Mouse (Mus musculus) heart, embryonic 15.5 days (tissue): ENCODE data around the gene Cd8a. TPM values are rescaled to one million over a fixed set of nuclear protein-coding genes. Genes with fewer than 3 reads are reported as not detected.

Experiments used
- ATAC-seq: fragments of 200-750 bp; cut with Nextera tagmentation; replicated peaks from 2 replicates; pipeline ENCODE4 v1.8.0; 2017; ENCODE audit warnings: low read depth, moderate TSS enrichment; ENCODE audit not compliant: insufficient number of reproducible peaks, insufficient read depth, low FRiP score
- H3K27ac ChIP-seq: fragments of 300-500 bp; sonication (generic); 2 replicates; pipeline ENCODE4 v1.5.1; 2015; ENCODE audit warnings: mild to moderate bottlenecking, inconsistent platforms
- H3K27me3 ChIP-seq: fragments of 300-500 bp; sonication (generic); 2 replicates; pipeline ENCODE4 v1.6.1; 2015; ENCODE audit warnings: inconsistent platforms
- H3K36me3 ChIP-seq: fragments of 300-500 bp; sonication (generic); 2 replicates; pipeline ENCODE4 v1.6.1; 2015; ENCODE audit warnings: mild to moderate bottlenecking, inconsistent platforms
- H3K4me1 ChIP-seq: fragments of 300-500 bp; sonication (generic); replicated peaks from 2 replicates; pipeline ENCODE4 v1.6.1; 2015; ENCODE audit warnings: inconsistent platforms
- H3K4me2 ChIP-seq: fragments of 300-500 bp; sonication (generic); 2 replicates; pipeline ENCODE4 v1.6.1; 2015; ENCODE audit warnings: inconsistent platforms, mild to moderate bottlenecking, moderate library complexity
- H3K4me3 ChIP-seq: fragments of 300-500 bp; sonication (generic); 2 replicates; pipeline ENCODE4 v1.5.1; 2015; ENCODE audit warnings: mild to moderate bottlenecking, inconsistent platforms
- H3K9ac ChIP-seq: fragments of 300-500 bp; sonication (generic); 2 replicates; pipeline ENCODE4 v1.6.1; 2015; ENCODE audit warnings: mild to moderate bottlenecking, inconsistent platforms
- H3K9me3 ChIP-seq: fragments of 300-500 bp; sonication (generic); replicated peaks from 2 replicates; pipeline ENCODE4 v1.6.1; 2016; ENCODE audit warnings: inconsistent platforms
- WGBS: fragments of 180-500 bp; shearing (Covaris S2); methylation state at CpG from one replicate; pipeline ENCODE4 v1.1.7; 2015; ENCODE audit warnings: mixed read lengths; 5-methylcytosine and 5-hydroxymethylcytosine counted together
- polyA plus RNA-seq: library from polyadenylated mRNA; unstranded; fragments of >200 nt; fragmentation: Nextera tagmentation; extraction: Ambion mirVana; gene quantifications from 2 replicates; pipeline ENCODE4 v1.2.1, GENCODE M21; 2015

Cd8a gene
- polyA plus RNA-seq, 1 experiment from 2014 or later: not detected

DNA sequence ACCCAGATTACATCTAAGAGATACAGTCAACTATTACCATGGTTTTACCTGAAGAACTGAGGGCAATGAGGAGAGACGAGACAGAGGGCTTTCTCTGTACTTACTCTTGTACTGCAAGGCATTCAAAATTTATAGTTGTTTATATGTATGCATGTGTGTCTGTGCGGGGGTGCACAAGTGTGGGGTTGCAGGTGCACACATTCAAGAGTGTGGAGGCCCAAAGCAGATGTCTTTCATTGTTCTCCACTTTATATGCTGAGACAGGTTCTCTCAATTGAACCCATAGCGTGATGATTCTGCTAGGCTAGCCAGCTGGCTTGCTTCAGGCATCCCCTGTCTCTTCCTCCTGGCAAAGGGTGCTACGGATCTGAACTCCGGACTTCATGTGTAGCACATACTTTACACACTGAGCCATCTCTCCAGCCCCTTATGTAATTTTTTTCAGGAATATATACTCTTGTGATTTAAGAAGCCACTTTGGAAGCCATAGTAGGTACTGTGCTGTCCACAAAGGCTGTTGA is 2.1 kb upstream of the Cd8a start:
- Histone ChIP-seq H3K27me3 (no peaks in the 10 kb centered on the region), H3K27ac (no peak overlapping the region), H3K4me3 (no peak overlapping the region), H3K9me3 (no peaks in the 10 kb centered on the region), H3K36me3 (no peaks in the 10 kb centered on the region), H3K4me1 (no peaks in the 10 kb centered on the region), H3K9ac (no peak overlapping the region), H3K4me2 (no peak overlapping the region)
- 84% methylated on average over 5 of the region's 5 CpGs for WGBS
- ATAC-seq: no peak

DNA sequence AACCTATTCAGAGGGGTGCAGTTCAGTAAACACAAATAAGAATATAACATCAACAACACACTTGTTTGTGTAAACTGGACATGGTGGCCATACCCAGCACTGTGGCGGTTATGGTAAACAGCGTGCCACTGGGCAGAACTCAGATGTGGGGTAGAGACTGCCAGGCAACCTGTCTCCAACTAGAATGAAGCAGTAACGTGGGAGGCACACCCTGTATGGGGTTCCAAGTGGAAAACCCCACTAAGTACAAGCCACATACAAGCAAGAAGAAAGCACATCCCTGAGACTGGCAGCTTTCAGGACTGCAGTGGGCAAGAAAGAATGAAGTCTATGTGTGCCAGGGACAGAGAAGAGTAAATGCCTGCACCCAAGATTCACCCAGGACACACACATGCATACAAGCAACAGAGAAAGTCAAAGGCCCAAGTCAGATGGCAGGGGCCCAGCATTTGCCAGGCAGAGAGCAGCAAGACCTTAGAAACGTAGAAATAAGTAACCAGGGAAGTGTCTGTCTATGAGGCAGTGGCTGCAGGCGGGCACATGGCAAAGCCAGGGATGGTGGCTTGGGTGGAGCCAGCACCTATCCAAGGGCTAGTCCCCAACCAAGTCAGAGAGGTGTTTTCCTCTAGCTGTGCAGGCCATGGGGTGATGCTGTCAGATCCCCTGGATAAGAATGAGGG is 1.0 kb upstream of the Cd8a start:
- Histone ChIP-seq H3K4me2 (no peak overlapping the region), H3K4me3 (no peak overlapping the region), H3K9ac (no peak overlapping the region), H3K36me3 (no peaks in the 10 kb centered on the region), H3K9me3 (no peaks in the 10 kb centered on the region), H3K27ac (no peak overlapping the region), H3K27me3 (no peaks in the 10 kb centered on the region), H3K4me1 (no peaks in the 10 kb centered on the region)
- no peak for ATAC-seq
- WGBS: 83% methylated on average over 5 of the region's 5 CpGs

DNA sequence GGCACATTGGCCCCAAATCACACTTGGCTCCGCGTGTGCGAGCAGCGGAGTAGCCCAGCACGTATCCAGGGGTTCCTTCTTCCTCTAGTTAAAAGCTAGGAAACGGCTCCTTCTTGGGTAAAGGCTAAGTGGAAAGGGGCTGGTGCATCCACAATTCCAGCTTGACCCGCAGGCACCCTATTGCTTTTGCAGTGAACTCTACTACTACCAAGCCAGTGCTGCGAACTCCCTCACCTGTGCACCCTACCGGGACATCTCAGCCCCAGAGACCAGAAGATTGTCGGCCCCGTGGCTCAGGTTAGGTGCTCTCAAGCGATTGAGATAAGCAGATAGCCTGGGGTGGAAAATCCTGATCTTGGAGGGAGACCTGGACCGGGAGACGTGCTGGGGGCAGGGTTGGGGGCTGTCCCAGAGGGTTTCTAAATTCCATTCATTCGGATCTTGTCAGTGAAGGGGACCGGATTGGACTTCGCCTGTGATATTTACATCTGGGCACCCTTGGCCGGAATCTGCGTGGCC is 1.1 kb downstream of the Cd8a start:
- no peaks in the 10 kb centered on the region for H3K27me3 ChIP-seq
- no peak overlapping the region for H3K4me2 ChIP-seq
- H3K4me3 ChIP-seq: no peak overlapping the region
- no peaks in the 10 kb centered on the region for H3K36me3 ChIP-seq
- no peak for ATAC-seq
- H3K9me3 ChIP-seq: no peaks in the 10 kb centered on the region
- 78% methylated on average over 19 of the region's 19 CpGs for WGBS
- H3K4me1 ChIP-seq: no peaks in the 10 kb centered on the region
- H3K27ac ChIP-seq: no peak overlapping the region
- H3K9ac ChIP-seq: no peak overlapping the region

DNA sequence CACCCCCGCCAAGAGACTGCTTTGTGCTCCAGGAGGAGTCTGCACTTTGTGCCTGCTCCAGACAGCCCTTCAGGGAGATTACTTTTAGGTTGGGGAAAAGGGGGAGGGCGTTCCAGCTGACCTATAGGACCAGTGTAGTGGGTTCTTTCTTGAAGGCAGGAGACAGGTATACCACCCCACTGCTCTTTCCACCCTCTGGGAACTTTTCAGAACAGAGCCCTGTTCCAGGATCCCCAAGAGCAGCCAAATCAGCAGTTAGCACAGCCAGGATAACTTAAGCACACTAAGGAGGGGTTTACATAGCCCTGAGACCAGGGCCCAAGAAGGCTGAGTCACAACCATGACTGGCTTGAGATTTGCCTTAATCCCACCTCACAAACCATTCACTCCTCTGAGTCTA is 1.7 kb downstream of the Cd8a start:
- Histone ChIP-seq H3K36me3 (no peaks in the 10 kb centered on the region), H3K4me2 (no peak overlapping the region), H3K9me3 (no peaks in the 10 kb centered on the region), H3K9ac (no peak overlapping the region), H3K4me1 (no peaks in the 10 kb centered on the region), H3K4me3 (no peak overlapping the region), H3K27me3 (no peaks in the 10 kb centered on the region), H3K27ac (no peak overlapping the region)
- ATAC-seq: no peak
- 57% methylated on average over 2 of the region's 2 CpGs for WGBS

DNA sequence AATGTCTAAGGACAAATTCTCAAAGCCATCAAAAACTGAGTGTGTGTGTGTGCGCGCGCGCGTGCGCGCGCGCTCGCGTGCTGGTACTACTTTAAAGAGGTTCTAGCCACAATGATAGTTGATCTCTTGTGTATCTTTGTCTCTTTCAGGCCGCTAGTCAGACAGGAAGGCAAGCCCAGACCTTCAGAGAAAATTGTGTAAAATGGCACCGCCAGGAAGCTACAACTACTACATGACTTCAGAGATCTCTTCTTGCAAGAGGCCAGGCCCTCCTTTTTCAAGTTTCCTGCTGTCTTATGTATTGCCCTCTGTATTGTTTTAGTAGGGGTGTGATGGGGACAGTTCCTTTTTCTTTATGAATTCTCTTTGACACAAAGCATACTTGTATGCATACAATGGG is 3.5 kb downstream of the Cd8a start:
- H3K36me3 ChIP-seq: no peaks in the 10 kb centered on the region
- no peaks in the 10 kb centered on the region for H3K9me3 ChIP-seq
- H3K9ac ChIP-seq: no peak overlapping the region
- ATAC-seq: no peak
- H3K4me2 ChIP-seq: no peak overlapping the region
- H3K27me3 ChIP-seq: no peaks in the 10 kb centered on the region
- no peak overlapping the region for H3K4me3 ChIP-seq
- H3K27ac ChIP-seq: no peak overlapping the region
- 89% methylated on average over 13 of the region's 13 CpGs for WGBS
- no peaks in the 10 kb centered on the region for H3K4me1 ChIP-seq

DNA sequence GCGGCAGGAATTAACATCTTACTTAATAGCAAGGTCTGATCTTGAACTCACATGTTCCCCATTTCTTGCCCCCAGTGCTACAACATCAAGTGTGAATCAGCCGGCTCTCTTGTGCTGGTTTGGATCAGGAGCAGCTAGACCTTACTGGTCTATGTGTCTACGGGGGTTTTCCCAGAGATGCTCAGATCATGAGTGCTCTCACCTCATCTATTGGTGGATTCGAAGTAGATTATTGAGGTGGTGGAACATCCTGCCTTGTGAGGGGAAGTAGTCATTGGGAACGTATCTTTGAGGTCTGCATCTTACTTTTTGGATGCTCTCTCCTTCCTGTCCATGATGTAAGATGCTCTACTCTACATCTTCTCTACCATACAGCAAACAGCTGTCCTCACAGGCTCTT is 8.4 kb downstream of the Cd8a start:
- H3K27ac ChIP-seq: no peak overlapping the region
- no peak overlapping the region for H3K4me2 ChIP-seq
- no peak overlapping the region for H3K9ac ChIP-seq
- WGBS: 87% methylated on average over 5 of the region's 5 CpGs
- H3K4me3 ChIP-seq: no peak overlapping the region
- H3K27me3 ChIP-seq: no peaks in the 10 kb centered on the region
- no peaks in the 10 kb centered on the region for H3K4me1 ChIP-seq
- ATAC-seq: no peak
- no peaks in the 10 kb centered on the region for H3K9me3 ChIP-seq
- no peaks in the 10 kb centered on the region for H3K36me3 ChIP-seq

DNA sequence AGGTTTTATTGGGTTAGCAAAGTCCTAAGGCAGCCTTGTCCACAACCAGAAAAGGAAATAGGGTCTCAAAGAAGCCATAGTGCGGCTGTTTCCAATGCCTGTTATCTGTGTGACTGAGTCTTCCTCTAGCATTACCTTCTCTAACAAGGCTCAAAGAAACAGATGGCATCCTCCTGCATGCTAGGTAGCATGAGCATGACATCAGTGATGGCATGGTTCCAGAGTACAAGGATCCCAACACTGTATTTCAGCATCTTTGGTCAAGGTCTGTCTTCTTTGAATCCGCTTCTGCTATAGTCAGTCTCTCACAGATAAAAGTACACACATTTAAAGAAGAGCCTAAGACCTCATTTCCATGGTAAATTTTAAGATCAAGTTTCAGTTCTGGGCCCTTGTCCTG is 17.3 kb downstream of the Cd8a start:
- Histone ChIP-seq H3K36me3 (peaks cover 8% of the 10 kb centered on the region; the same call in 1 of the 2 replicates), H3K27ac (no peak overlapping the region), H3K4me3 (no peak overlapping the region), H3K9me3 (no peaks in the 10 kb centered on the region), H3K4me2 (no peak overlapping the region), H3K4me1 (peaks cover 6% of the 10 kb centered on the region), H3K27me3 (no peaks in the 10 kb centered on the region), H3K9ac (no peak overlapping the region)
- WGBS: 84% methylated on average over 2 of the region's 2 CpGs
- ATAC-seq: no peak

DNA sequence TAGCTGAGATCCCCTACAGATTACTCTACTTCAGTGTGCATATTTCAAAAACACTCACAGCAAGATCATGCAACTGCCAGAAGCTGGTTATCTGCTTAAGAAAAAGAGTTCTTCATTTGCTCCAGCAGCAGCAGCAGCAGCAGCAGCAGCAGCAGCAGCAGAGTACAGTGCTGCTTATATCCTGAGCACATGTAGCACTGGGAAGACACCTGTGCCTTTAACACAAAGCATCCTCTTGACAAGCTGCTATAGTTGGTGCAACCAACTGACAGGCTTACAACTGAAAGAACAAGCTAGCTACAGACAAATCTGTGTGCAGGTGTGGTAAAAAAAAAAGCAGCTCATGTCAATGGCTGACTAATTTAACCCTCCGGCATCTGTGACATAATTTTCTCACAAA is 22.8 kb downstream of the Cd8a start:
- Histone ChIP-seq H3K4me2 (no peak overlapping the region), H3K4me3 (no peak overlapping the region), H3K36me3 (peaks cover 18% of the 10 kb centered on the region), H3K4me1 (peaks cover 13% of the 10 kb centered on the region), H3K9me3 (no peaks in the 10 kb centered on the region), H3K27me3 (no peaks in the 10 kb centered on the region), H3K27ac (no peak overlapping the region), H3K9ac (no peak overlapping the region)
- ATAC-seq: no peak
- 92% methylated on average over 1 of the region's 1 CpGs for WGBS

DNA sequence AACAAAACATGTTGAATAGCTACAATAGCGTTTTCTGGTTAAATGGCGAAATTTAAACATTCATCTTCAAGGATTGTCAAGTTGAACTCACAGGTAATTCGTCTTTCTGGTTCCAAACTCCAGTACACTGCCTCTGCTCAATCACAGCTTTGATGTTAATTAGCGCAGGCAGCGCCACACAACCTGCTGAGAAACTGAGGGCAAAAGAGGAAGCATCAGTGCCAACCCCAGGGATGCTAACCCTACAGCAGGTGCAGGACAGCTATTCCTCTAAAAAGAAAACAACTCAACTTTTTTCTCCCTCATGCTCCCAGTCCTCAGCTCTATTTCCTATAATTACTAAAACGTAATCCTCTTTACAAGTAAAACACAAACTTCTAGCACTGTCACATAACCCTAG is 23.5 kb downstream of the Cd8a start:
- H3K36me3 ChIP-seq: peaks cover 15% of the 10 kb centered on the region
- WGBS: 90% methylated on average over 6 of the region's 6 CpGs
- H3K9ac ChIP-seq: no peak overlapping the region
- H3K4me1 ChIP-seq: peaks cover 13% of the 10 kb centered on the region
- no peak overlapping the region for H3K27ac ChIP-seq
- ATAC-seq: no peak
- H3K4me2 ChIP-seq: no peak overlapping the region
- H3K27me3 ChIP-seq: no peaks in the 10 kb centered on the region
- H3K9me3 ChIP-seq: no peaks in the 10 kb centered on the region
- H3K4me3 ChIP-seq: no peak overlapping the region

DNA sequence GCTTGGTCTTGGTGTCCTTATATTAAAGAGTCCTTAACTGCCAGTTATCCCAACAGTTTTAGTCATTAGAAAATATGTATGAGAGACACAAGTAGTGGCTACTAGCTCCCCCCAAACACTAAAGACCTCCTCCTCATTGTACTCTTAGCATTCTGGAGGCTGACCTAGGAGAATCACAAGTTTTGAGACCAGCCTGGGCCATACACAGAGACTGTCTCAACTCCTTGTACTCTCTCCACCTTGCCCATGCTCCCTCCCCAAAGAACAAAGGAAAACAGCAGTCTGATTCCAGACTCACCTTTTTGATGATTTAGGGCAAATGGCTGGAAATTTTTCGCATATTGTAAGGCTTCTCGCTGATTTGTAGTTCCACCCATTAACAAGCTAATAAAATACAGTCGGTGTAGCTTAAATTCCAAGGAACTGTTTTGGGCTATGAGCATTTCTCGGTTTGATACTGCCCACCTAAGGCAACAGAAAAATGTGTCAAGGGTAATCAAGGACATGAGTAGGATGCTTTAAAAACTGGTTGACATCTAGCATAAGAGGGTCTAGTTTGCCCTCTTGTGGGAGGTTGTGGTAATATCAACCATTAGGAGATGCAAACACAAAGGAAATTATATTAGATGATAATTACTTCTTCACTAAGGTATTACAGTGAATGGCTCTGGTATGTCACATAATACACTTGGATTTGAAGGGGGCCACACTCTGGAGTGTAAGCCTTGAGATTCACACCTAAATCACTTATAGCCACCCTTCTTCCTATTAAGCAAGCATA is 25.8 kb downstream of the Cd8a start:
- Histone ChIP-seq H3K27me3 (no peaks in the 10 kb centered on the region), H3K27ac (no peak overlapping the region), H3K4me2 (no peak overlapping the region), H3K9ac (no peak overlapping the region), H3K4me1 (peaks cover 13% of the 10 kb centered on the region), H3K9me3 (no peaks in the 10 kb centered on the region), H3K4me3 (no peak overlapping the region), H3K36me3 (peaks cover 10% of the 10 kb centered on the region)
- ATAC-seq: no peak
- 77% methylated on average over 4 of the region's 4 CpGs for WGBS

DNA sequence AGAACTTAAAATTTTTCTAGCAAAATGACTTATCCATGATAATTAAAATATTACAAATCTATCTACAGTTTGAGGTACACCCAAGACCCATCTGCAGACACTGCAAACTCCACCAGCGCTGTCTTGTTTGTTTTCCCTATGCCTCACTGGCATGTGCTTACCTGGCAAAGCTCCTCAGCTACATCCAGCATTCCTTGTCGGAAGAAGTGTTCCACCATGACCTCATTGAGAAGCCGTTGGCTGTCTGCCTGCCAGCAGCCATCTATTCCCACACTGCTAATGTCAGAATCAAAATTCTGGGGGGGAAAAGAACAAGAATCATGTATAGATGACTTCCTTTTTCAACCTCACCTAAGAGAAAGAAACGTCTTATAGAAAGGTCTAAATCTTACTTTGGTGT is 41.4 kb downstream of the Cd8a start:
- no peak overlapping the region for H3K27ac ChIP-seq
- no peak overlapping the region for H3K4me2 ChIP-seq
- H3K9me3 ChIP-seq: no peaks in the 10 kb centered on the region
- H3K9ac ChIP-seq: no peak overlapping the region
- H3K4me3 ChIP-seq: no peak overlapping the region
- 51% methylated on average over 4 of the region's 4 CpGs for whole genome bisulfite sequencing
- H3K27me3 ChIP-seq: no peaks in the 10 kb centered on the region
- no peak for ATAC-seq
- peaks cover 3% of the 10 kb centered on the region; the same call in 1 of the 2 replicates for H3K36me3 ChIP-seq
- peaks cover 7% of the 10 kb centered on the region; the same call in 1 of the 2 replicates for H3K4me1 ChIP-seq
